Mouse (Mus musculus): ENCODE data around the gene Baz2b. TPM values are rescaled to one million over a fixed set of nuclear protein-coding genes. Genes with fewer than 3 reads are reported as not detected.
A peak's percentile ranks its signal among the peaks of the same experiment; 100 is the strongest.

Gene Baz2b
- total and polyA plus RNA-seq, 2 experiments from 2014 or later = 40.6 to 71.7 TPM

- no peak overlapping the region for H3K9ac ChIP-seq
- no peak overlapping the region for H3K4me2 ChIP-seq (ENCODE audit: low read depth)
- H3K4me3 ChIP-seq (ENCODE audit: low read depth, low read length) = no peak overlapping the region
- H3K27ac ChIP-seq (ENCODE audit: low read depth, low read length) = no peak overlapping the region
- no peaks in the 10 kb centered on the region for H3K27me3 ChIP-seq (ENCODE audit: insufficient read depth, low read length)
- H3K9me3 ChIP-seq (ENCODE audit: low read length) = no peaks in the 10 kb centered on the region
- peaks cover 16% of the 10 kb centered on the region for H3K36me3 ChIP-seq (ENCODE audit: insufficient read depth)
- ATAC-seq (no peak), DNase-seq (no peak)
- no peak for TF ChIP-seq CTCF (IDR thresholded peaks at IDR 0.05; ENCODE audit: low read depth)
- 73% methylated on average over 6 of the region's 6 CpGs for WGBS
- no peaks in the 10 kb centered on the region for H3K4me1 ChIP-seq (ENCODE audit: insufficient read depth)
These were observed 243.2 kb downstream of the Baz2b start for GRCm38 (mm10) chr2:59966454-59966853.

DNA sequence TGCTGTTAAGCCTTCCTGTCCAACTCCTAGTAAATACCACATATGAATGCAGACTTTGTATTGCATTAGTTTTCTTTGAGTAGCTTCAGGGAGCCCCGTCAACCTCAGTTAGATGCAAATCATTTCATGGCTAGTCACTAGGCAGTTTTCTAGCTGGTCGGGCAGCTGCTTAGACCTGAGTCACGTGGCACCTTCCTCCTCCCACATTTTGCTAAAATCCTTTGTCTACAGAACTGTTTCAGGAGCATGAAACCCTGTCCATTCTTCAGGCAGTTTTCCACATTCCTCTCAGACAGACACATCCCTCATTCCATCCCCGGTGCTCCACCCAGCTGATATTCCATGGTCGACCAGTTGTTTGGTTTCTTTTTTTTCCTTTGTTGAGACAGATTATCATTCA lies 246.6 kb downstream of the Baz2b start:
- no peak for ATAC-seq
- H3K4me2 ChIP-seq (ENCODE audit: low read depth) = no peak overlapping the region
- 64% methylated on average over 5 of the region's 5 CpGs for WGBS
- H3K4me3 ChIP-seq (ENCODE audit: low read depth, low read length) = no peak overlapping the region
- no peaks in the 10 kb centered on the region for H3K27me3 ChIP-seq (ENCODE audit: insufficient read depth, low read length)
- DNase-seq = no peak
- no peaks in the 10 kb centered on the region for H3K9me3 ChIP-seq (ENCODE audit: low read length)
- no peak overlapping the region for H3K27ac ChIP-seq (ENCODE audit: low read depth, low read length)
- H3K36me3 ChIP-seq (ENCODE audit: insufficient read depth) = peaks cover 14% of the 10 kb centered on the region
- H3K9ac ChIP-seq = no peak overlapping the region
- H3K4me1 ChIP-seq (ENCODE audit: insufficient read depth) = no peaks in the 10 kb centered on the region
- no peak for TF ChIP-seq CTCF (IDR thresholded peaks at IDR 0.05; ENCODE audit: low read depth)

GRCm38 (mm10) chr2:59962579-59962978 lies 247.1 kb downstream of the Baz2b start:
- ATAC-seq = no peak
- H3K4me1 ChIP-seq (ENCODE audit: insufficient read depth) = no peaks in the 10 kb centered on the region
- H3K36me3 ChIP-seq (ENCODE audit: insufficient read depth) = peaks cover 11% of the 10 kb centered on the region
- WGBS = 91% methylated on average over 4 of the region's 4 CpGs
- H3K9ac ChIP-seq = no peak overlapping the region
- no peak overlapping the region for H3K27ac ChIP-seq (ENCODE audit: low read depth, low read length)
- no peak for TF ChIP-seq CTCF (IDR thresholded peaks at IDR 0.05; ENCODE audit: low read depth)
- H3K4me3 ChIP-seq (ENCODE audit: low read depth, low read length) = no peak overlapping the region
- H3K9me3 ChIP-seq (ENCODE audit: low read length) = no peaks in the 10 kb centered on the region
- no peak overlapping the region for H3K4me2 ChIP-seq (ENCODE audit: low read depth)
- no peaks in the 10 kb centered on the region for H3K27me3 ChIP-seq (ENCODE audit: insufficient read depth, low read length)
- DNase-seq = no peak

GRCm38 (mm10) chr2:59960495-59960772 lies 249.2 kb downstream of the Baz2b start:
- H3K4me2 ChIP-seq (ENCODE audit: low read depth) = no peak overlapping the region
- H3K9me3 ChIP-seq (ENCODE audit: low read length) = no peaks in the 10 kb centered on the region
- ATAC-seq (no peak), DNase-seq (no peak)
- WGBS = 92% methylated on average over 2 of the region's 2 CpGs
- H3K4me1 ChIP-seq (ENCODE audit: insufficient read depth) = no peaks in the 10 kb centered on the region
- no peak for TF ChIP-seq CTCF (IDR thresholded peaks at IDR 0.05; ENCODE audit: low read depth)
- H3K36me3 ChIP-seq (ENCODE audit: insufficient read depth) = peaks cover 9% of the 10 kb centered on the region; the same call in 1 of the 2 replicates
- H3K4me3 ChIP-seq (ENCODE audit: low read depth, low read length) = no peak overlapping the region
- H3K27ac ChIP-seq (ENCODE audit: low read depth, low read length) = no peak overlapping the region
- no peak overlapping the region for H3K9ac ChIP-seq
- no peaks in the 10 kb centered on the region for H3K27me3 ChIP-seq (ENCODE audit: insufficient read depth, low read length)

DNA sequence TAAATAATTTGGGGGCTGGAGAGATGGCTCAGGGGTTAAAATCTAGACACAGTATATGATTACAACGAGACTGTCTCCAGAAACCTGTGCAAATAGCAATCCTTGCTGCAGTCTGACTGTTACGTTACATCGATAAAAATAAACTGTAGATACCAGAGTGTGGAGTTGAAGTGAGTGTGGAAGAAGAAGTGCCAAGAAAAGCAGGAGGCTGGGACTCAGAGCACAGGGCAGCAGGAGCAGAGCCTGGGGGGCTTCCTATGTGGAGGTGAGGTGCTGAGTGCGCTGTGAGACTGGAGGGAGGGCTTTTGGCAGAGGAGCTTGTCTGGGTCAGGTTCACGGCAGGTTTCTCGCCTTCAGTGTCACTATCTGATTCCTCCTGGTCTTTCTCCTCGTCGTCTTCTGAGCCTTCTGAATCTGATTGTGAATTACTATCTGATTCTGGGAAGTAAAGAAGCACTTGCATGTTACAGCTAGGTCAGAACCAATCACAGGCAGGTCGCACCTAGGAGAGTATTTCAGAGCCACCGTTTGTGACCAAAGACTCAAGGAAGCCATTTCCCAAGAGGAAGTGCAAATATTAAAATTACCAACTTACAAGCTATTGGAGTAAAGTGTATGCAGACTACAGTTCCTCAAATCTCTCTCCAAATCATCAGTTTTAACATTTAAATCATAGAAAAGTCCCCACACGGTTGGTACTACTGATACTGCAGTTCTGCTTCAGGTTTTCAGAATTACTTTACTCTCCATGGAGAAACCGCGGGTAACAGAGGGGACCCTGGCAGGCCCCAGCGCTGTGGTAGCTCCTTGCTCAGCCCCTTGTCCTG lies 249.8 kb downstream of the Baz2b start:
- Histone ChIP-seq H3K27me3 (ENCODE audit: insufficient read depth, low read length) (no peaks in the 10 kb centered on the region), H3K27ac (ENCODE audit: low read depth, low read length) (no peak overlapping the region), H3K9ac (no peak overlapping the region), H3K36me3 (ENCODE audit: insufficient read depth) (peaks cover 9% of the 10 kb centered on the region; the same call in 1 of the 2 replicates), H3K4me3 (ENCODE audit: low read depth, low read length) (no peak overlapping the region), H3K9me3 (ENCODE audit: low read length) (no peaks in the 10 kb centered on the region), H3K4me2 (ENCODE audit: low read depth) (no peak overlapping the region), H3K4me1 (ENCODE audit: insufficient read depth) (no peaks in the 10 kb centered on the region)
- no peak for ATAC-seq
- 89% methylated on average over 14 of the region's 14 CpGs for WGBS
- no peak for TF ChIP-seq CTCF (IDR thresholded peaks at IDR 0.05; ENCODE audit: low read depth)
- no peak for DNase-seq

- H3K4me1 ChIP-seq (ENCODE audit: insufficient read depth) = no peaks in the 10 kb centered on the region
- DNase-seq = peak; percentile 65
- TF ChIP-seq CTCF (IDR thresholded peaks at IDR 0.05; ENCODE audit: low read depth) = peak; percentile 17; the same call in 1 of the 2 replicates
- no peaks in the 10 kb centered on the region for H3K27me3 ChIP-seq (ENCODE audit: insufficient read depth, low read length)
- no peak overlapping the region for H3K4me2 ChIP-seq (ENCODE audit: low read depth)
- peaks cover 11% of the 10 kb centered on the region; the same call in 1 of the 2 replicates for H3K36me3 ChIP-seq (ENCODE audit: insufficient read depth)
- no peak overlapping the region for H3K27ac ChIP-seq (ENCODE audit: low read depth, low read length)
- peak; percentile 65 for ATAC-seq
- H3K4me3 ChIP-seq (ENCODE audit: low read depth, low read length) = no peak overlapping the region
- no peaks in the 10 kb centered on the region for H3K9me3 ChIP-seq (ENCODE audit: low read length)
- WGBS = 32% methylated on average over 6 of the region's 6 CpGs
- no peak overlapping the region for H3K9ac ChIP-seq
These were observed 251.1 kb downstream of the Baz2b start for GRCm38 (mm10) chr2:59958543-59958942.

GRCm38 (mm10) chr2:59955916-59956315 lies 253.7 kb downstream of the Baz2b start:
- Histone ChIP-seq H3K9ac (no peak overlapping the region), H3K27me3 (ENCODE audit: insufficient read depth, low read length) (no peaks in the 10 kb centered on the region), H3K4me2 (ENCODE audit: low read depth) (no peak overlapping the region), H3K4me1 (ENCODE audit: insufficient read depth) (no peaks in the 10 kb centered on the region), H3K36me3 (ENCODE audit: insufficient read depth) (peaks cover 10% of the 10 kb centered on the region; the same call in 1 of the 2 replicates), H3K9me3 (ENCODE audit: low read length) (no peaks in the 10 kb centered on the region), H3K27ac (ENCODE audit: low read depth, low read length) (no peak overlapping the region), H3K4me3 (ENCODE audit: low read depth, low read length) (no peak overlapping the region)
- 86% methylated on average over 7 of the region's 7 CpGs for WGBS
- DNase-seq (no peak), ATAC-seq (no peak)
- TF ChIP-seq CTCF (IDR thresholded peaks at IDR 0.05; ENCODE audit: low read depth) = no peak
